Mouse (Mus musculus) heart, adult 2 months (tissue): ENCODE measurements around the gene Ankrd33. TPM values are rescaled to one million over a fixed set of nuclear protein-coding genes. Genes with fewer than 3 reads are reported as not detected.

Experiments used
- DNase-seq, 2 experiments: peaks; one replicate each; pipeline ENCODE4 v3.0.0; 2021
- H3K27ac ChIP-seq: fragments of 200-600 bp; 2 replicates; pipeline ENCODE4 v1.8.1; 2022
- H3K27me3 ChIP-seq: fragments of 200-500 bp; 2 replicates; pipeline ENCODE4 v1.6.1; 2012; ENCODE audit warnings: mild to moderate bottlenecking, low read length, inconsistent platforms, mixed read lengths; ENCODE audit not compliant: control insufficient read depth, insufficient read depth
- H3K36me3 ChIP-seq: fragments of 200-500 bp; 2 replicates; pipeline ENCODE4 v1.6.1; 2012; ENCODE audit warnings: low read length, inconsistent platforms; ENCODE audit not compliant: control insufficient read depth, insufficient read depth
- H3K4me1 ChIP-seq: fragments of 200-500 bp; 2 replicates; pipeline ENCODE4 v1.6.1; 2011; ENCODE audit warnings: low read length; ENCODE audit not compliant: control insufficient read depth, insufficient read depth
- H3K4me3 ChIP-seq: fragments of 200-600 bp; 2 replicates; pipeline ENCODE4 v1.8.1; 2022
- H3K79me2 ChIP-seq: fragments of 200-500 bp; replicated peaks from 2 replicates; pipeline ENCODE4 v1.6.1; 2012; ENCODE audit warnings: mild to moderate bottlenecking, inconsistent platforms, low read length, moderate library complexity, mixed read lengths; ENCODE audit not compliant: control insufficient read depth, insufficient read depth
- H3K9ac ChIP-seq: fragments of 200-500 bp; 2 replicates; pipeline ENCODE4 v1.6.1; 2012; ENCODE audit warnings: low read depth, mild to moderate bottlenecking, control low read depth, inconsistent platforms, low read length, mixed read lengths
- CTCF ChIP-seq: fragments of 200-600 bp; IDR thresholded peaks from 2 replicates; pipeline ENCODE4 v1.8.1; 2022; ENCODE audit warnings: antibody characterized with exemption, mild to moderate bottlenecking, moderate library complexity
- EP300 ChIP-seq: fragments of 200-500 bp; IDR thresholded peaks from 2 replicates; pipeline ENCODE4 v1.6.1; 2011; ENCODE audit warnings: low read depth, low read length, control low read depth; ENCODE audit not compliant: insufficient read depth
- POLR2A ChIP-seq: fragments of 200-500 bp; IDR thresholded peaks from 2 replicates; pipeline ENCODE4 v1.6.1; 2011; ENCODE audit warnings: mild to moderate bottlenecking, low read depth, low read length, control low read depth; ENCODE audit not compliant: insufficient read depth
- WGBS: fragments of 180-500 bp; shearing (Covaris S2); methylation state at CpG from one replicate; pipeline ENCODE4 v1.1.7; 2018; 5-methylcytosine and 5-hydroxymethylcytosine counted together
- intact Hi-C: fragments of 180-260 bp; cut with DNase I; formaldehyde crosslinking; loops from one replicate; pipeline ENCODE4 v1.15.1; 2025
- polyA plus RNA-seq: library from polyadenylated mRNA; depleted of rRNA; stranded (reverse); fragments of >200 nt; gene quantifications from 2 replicates; pipeline ENCODE4 v1.2.3, GENCODE M21; 2012
- total RNA-seq, 2 experiments: library from RNA; stranded (reverse); gene quantifications; 2 replicates each; pipeline ENCODE4 v1.2.3; 2021

Ankrd33 gene
- total and polyA plus RNA-seq, 3 experiments, result not detected

DNA sequence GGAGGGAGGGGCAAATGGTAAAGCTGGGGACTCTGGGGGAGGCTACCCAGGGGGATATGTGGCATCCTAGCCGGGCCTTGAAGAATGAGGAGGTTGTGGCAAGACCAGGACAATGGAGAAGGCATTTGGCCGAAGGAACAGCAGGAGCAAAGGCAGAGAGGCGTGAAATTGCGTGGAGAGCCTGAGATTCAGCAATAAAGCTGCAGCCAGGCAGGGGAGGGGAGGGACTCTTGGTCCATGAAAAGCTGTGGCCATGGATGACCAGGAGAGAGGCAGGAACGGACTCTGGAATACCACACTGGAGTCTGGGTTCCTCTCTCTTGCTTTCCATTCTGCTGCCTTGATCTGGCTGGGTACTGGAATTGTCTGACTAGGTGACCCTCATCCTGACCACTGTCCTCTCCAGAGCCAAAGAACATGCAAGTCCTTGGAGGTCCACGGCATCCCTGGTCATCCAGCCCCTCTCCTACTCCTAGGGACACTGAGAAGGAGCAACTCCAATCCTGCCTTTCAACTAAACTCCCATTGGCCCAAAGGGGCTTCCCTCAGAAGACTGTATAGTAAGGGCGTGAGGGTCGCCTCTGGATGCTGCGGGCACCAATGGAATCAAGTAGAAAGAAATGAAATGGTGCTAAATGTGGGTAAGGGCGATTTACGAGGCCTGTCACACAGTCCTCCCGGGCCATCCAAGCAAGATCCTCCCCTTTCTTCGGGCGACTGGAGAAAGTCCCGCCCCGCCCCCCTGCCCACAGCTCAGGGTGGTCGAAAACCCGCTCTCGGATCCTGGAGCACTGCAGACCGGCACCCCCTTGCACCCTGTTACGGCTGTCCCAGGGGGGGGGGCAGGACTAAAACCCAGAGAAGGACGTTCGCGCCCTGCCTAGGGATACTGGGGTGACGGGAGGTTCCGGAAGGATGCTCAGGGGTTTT lies 39.2 kb upstream of the Ankrd33 start:
- intact Hi-C loops, result loop anchor here (5.0 kb wide), 1 partner anchor 41 kb away; the partner anchor contains the start of gene Ankrd33
- no peak for TF ChIP-seq CTCF
- TF ChIP-seq POLR2A, result no peak
- TF ChIP-seq EP300, result no peak
- peaks cover 11% of the 10 kb centered on the region for H3K4me1 ChIP-seq
- DNase-seq, result no peak
- no peak overlapping the region for H3K9ac ChIP-seq
- no peak overlapping the region for H3K4me3 ChIP-seq
- 37% methylated on average over 26 of the region's 26 CpGs for WGBS
- H3K27ac ChIP-seq, result no peak overlapping the region
- no peaks in the 10 kb centered on the region for H3K79me2 ChIP-seq
- no peaks in the 10 kb centered on the region for H3K36me3 ChIP-seq
- no peaks in the 10 kb centered on the region for H3K27me3 ChIP-seq

DNA sequence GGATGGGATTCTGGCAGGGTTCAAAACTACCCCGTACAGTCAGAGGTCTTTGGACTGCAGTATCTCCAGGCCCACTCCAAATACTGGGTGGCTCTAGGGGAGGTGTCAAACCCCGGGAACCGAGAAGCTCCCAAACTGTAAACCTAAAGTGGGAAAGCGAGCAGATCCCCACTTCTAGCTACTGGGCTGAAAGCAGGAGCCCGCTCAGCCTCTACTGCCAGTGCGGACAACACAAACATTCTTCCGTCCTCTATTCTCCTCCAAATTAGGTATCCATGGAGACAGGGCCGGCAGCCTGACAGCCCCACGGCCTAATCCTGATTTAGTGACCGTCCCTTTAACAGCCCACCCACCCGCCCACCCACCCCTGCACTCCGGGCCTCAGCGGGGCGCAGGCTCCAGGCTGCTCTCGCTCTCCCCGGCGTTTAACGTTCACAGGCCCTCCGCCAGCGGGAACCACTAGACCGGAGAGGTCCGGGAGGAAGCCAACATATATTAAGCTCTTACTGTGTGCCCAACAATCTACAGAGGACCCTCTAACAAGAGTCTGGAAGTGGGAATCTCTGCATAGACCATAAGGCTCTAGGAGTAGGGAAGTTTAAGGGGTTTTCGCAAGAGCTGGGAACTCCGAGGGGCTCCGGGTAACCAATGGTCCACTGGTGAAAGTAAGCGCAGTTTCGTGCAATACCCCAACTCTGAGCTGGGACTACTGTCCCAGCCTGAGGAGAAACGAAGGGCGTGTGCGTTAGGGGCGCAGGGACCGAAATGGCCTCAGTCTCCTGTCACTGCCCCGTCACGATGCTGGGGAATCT lies 38.3 kb upstream of the Ankrd33 start:
- no peaks in the 10 kb centered on the region for H3K36me3 ChIP-seq
- no peaks in the 10 kb centered on the region for H3K27me3 ChIP-seq
- peak overlapping the region; percentile 92 for H3K9ac ChIP-seq
- intact Hi-C loops, result loop anchor here (5.0 kb wide), 1 partner anchor 40 kb away; the partner anchor contains the start of gene Ankrd33
- no peak for DNase-seq
- no peak for TF ChIP-seq POLR2A
- no peak for TF ChIP-seq EP300
- TF ChIP-seq CTCF, result no peak
- 14% methylated on average over 34 of the region's 34 CpGs for WGBS
- H3K4me3 ChIP-seq, result peak overlapping the region; percentile 64
- peak overlapping the region; percentile 82 for H3K27ac ChIP-seq
- H3K79me2 ChIP-seq, result no peaks in the 10 kb centered on the region
- peaks cover 11% of the 10 kb centered on the region for H3K4me1 ChIP-seq

DNA sequence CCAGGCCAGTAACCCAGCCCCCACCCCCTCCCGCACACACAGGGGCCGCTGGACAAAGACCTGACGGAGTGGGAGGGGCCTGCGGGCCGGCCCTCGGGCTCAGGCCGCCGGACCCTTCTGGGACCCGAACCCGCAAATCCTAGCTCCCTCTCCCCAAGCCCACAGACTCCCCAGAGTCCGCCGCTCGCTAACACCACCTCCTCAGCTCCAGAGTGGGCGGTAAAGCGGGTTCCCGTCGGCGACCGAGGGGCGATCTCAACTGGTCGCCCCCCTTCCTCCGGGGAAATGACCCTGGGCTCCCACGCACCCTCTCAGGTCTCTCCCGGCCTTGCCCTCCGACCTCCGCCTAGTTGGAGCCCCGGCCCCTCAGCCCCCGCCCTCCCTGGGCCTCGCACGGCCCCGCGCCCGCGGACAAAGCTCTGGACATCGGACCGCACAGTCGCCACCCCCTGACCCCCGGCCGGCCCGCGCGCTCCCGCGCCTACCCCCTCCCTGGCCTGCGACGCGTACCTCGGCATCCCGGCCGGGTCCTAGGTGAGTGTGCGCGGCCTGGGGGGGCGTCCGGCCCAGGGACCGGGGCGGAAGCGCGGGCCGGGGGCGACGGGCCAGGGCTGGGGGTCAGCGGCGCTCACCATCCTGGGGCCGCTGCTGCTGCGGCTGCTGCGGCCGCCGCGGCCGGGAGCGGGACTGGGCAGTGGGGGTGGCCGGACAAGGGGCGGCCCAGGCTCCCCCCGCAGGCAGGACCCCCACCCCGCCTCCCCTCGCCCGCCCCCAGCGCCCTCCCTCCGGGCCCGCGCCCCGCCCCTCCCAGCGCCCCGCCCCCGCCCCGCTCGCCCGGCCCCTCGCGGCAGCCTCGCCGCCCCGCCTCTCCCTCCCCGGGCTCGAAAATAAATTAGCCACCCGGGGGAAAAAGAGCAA lies 37.5 kb upstream of the Ankrd33 start, which contains the start of gene Fignl2:
Gene Fignl2, minus strand, starts transcription at position 755 of the 918 bp plus-strand sequence.
- Histone ChIP-seq H3K79me2 (no peaks in the 10 kb centered on the region), H3K4me1 (peaks cover 9% of the 10 kb centered on the region), H3K36me3 (no peaks in the 10 kb centered on the region), H3K4me3 (peak within 1 kb of the TSS; percentile 64), H3K27ac (peak within 1 kb of the TSS; percentile 82), H3K27me3 (no peaks in the 10 kb centered on the region), H3K9ac (peak within 1 kb of the TSS; percentile 92)
- intact Hi-C loops, result loop anchor here (5.0 kb wide), 1 partner anchor 39 kb away; the partner anchor contains the start of gene Ankrd33
- under 1% methylated on average over 82 of the region's 96 CpGs for WGBS
- peak; percentile 58 to 69 for DNase-seq
- TF ChIP-seq POLR2A, result no peak
- no peak for TF ChIP-seq EP300
- TF ChIP-seq CTCF, result no peak

DNA sequence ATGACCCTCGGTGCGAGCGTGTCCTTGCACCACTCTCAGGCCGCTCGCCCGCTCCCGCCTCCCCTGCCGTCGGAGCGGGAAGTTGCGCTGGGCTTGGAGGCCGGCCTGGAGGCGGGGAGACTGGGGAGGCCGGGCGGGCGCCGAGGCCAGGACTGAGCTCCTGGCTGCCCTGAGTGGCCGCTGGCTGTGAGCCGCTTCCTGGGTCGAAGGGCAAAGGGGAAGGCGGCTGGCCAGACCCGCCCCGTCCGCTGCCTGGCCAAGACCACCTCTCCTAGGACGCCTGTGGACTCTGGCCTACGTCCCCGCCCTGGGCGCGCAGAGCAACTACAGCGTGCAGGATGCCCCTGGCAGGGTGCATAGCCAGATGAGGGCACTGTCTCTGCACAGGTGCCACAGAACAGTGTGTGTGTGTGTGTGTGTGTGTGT lies 36.8 kb upstream of the Ankrd33 start:
- Histone ChIP-seq H3K4me1 (peaks cover 8% of the 10 kb centered on the region), H3K4me3 (peak overlapping the region; percentile 64), H3K79me2 (no peaks in the 10 kb centered on the region), H3K36me3 (no peaks in the 10 kb centered on the region), H3K9ac (peak overlapping the region; percentile 80), H3K27me3 (no peaks in the 10 kb centered on the region), H3K27ac (peak overlapping the region; percentile 82)
- peak; percentile 29 for TF ChIP-seq CTCF
- TF ChIP-seq EP300, result 0 out of 2 replicates have a peak, but pooled peaks have one; percentile 58
- TF ChIP-seq POLR2A, result peak; percentile 78
- intact Hi-C loops, result loop anchor here (5.0 kb wide), 1 partner anchor 39 kb away; the partner anchor contains the start of gene Ankrd33
- DNase-seq, result peak; percentile 94 to 95
- 1% methylated on average over 30 of the region's 30 CpGs for WGBS

DNA sequence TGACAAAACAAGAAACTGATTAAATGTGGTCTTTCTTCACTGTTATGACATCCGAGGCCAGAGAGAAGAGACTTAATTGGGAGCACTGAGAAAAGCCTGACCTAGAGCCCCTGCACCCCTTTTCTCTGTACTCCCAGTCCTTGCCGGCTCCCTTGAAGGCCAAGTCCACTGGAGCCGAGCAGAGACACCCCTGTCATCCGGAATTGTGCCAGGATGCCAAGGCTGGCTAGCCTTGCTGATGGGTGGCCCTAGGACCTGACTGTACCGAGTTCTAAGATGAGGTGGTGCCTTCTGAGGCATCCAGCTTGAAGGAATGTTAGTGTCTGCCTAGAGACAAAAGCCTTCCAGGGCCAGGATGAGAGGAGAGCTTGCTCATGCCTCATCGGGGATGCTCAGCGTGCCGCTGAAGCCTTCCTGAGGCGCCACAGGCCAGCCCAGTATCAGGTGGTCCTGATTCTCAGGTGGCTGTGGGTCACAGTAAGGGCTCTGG lies 35.5 kb upstream of the Ankrd33 start:
- TF ChIP-seq CTCF (no peak), POLR2A (no peak), EP300 (no peak)
- Histone ChIP-seq H3K79me2 (no peaks in the 10 kb centered on the region), H3K9ac (no peak overlapping the region), H3K4me3 (no peak overlapping the region), H3K4me1 (peaks cover 8% of the 10 kb centered on the region), H3K36me3 (no peaks in the 10 kb centered on the region), H3K27me3 (no peaks in the 10 kb centered on the region), H3K27ac (peak overlapping the region; percentile 55)
- DNase-seq, result no peak
- WGBS, result 89% methylated on average over 9 of the region's 9 CpGs
- intact Hi-C loops, result loop anchor here (2.0 kb wide), 1 partner anchor 61 kb away; no protein-coding TSS in a partner anchor
